Mouse (Mus musculus) thymus, postnatal 25 days (tissue): ENCODE data around the gene Cc2d1b.

Experiments
- DNase-seq: peaks from one replicate; pipeline ENCODE4 v3.0.0; 2022

Gene Cc2d1b

DNA sequence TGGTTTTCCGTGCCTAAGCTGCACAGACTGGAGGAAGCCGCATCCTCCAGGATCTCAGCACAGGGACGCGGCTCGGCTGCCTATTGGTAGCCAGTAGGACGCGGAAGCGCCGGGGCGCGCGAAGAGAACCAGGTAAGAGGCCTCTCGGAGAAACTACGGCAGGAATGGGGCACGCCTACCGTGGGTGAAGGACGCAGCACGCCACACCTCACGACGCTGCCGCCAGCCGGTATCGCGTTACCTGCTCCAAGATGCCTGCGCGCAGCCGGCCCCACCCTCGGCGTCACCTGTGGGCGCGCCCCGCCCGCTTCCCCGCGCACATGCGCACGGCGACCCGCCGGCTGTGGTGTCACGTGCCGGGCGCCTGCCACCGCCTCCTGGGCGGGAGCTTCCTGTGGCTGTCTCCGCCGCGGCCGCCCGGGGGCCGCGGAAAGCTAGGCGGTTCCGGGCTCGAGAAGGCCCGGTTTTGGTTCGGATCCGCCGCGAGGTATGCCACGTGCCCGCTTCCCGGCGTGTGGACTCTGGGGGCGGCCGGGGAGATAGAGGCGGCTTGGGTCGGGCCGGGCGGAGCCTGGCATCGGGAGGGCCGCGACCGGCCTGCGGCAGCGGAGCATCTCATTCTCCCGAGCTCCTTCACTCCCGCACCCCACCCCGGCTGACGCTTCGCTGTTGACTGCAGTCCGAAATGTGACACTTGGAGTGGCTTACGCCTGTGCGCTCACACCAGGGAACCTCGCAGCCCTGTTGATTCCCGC, at the start of gene Cc2d1b:
Gene Cc2d1b, plus strand, starts transcription at position 354 of the 755 bp plus-strand sequence.
- DNase-seq: peak; percentile 92

DNA sequence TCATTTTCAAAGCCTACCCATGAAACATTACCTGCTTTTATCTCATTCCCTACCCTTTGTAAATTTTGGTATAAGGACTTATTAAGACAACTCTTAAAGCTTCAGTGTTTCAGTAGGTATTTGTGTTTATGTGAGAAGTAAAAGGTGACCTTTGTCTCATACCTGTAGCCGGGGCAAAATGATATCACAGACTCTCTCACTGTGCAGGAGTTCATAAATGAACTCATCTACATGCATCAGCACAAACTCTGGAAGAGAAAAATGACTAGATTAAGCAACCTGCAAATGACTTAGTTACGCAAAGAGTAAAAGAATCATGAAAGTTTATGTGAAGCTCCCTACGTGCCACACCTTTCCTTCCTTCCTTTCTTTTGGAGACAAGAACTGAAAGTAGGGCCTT, 47.1 kb upstream of the Cc2d1b start:
- no peak for DNase-seq

DNA sequence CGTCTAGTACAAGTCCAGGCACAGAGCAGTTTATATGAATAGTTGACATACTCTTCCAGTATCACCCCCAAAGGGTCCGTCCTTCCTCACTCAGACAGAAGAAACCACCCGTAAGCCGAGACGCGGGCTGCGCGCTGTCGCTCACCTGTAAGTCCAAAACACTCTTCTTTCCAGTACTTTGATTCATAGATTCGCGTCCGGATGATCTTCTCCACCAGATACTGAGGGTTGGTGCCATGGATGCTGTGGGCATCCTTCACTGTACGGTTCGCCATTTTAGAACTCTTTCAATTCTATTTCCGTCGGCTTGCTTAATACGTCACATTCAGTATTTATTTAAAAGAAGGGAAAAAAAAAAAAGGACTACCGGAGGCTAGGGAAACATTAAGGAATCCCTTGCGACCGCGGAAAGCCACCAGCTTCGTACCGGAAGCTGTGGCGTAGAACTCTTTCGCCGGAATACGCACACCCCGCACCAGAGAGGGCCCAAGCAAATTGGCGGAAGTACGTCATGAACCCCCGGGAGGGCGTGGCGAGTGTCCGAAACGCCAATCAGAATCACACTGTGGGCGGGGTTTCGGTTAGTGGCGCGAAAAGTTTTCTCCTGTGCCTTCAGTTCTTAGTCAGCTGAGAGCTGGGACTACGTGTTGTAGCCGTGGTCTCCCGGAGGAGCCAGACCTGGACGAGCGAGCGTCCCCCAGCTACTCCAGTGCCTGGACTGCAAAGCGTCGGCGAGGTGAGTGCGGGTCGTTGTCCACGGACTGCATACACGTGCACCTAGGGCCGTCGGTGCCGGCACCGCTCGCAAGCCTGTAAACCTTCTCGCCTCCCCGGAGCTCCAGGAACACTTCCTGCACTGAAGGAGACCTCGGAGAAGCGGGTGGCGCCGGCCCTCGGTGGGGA, 40.6 kb upstream of the Cc2d1b start, which contains the start of the genes Prpf38a and Orc1:
Gene Prpf38a, minus strand, starts transcription at position 497 of the 903 bp plus-strand sequence.
Gene Orc1, plus strand, starts transcription at position 584 of the 903 bp plus-strand sequence.
- peak; percentile 98 for DNase-seq

DNA sequence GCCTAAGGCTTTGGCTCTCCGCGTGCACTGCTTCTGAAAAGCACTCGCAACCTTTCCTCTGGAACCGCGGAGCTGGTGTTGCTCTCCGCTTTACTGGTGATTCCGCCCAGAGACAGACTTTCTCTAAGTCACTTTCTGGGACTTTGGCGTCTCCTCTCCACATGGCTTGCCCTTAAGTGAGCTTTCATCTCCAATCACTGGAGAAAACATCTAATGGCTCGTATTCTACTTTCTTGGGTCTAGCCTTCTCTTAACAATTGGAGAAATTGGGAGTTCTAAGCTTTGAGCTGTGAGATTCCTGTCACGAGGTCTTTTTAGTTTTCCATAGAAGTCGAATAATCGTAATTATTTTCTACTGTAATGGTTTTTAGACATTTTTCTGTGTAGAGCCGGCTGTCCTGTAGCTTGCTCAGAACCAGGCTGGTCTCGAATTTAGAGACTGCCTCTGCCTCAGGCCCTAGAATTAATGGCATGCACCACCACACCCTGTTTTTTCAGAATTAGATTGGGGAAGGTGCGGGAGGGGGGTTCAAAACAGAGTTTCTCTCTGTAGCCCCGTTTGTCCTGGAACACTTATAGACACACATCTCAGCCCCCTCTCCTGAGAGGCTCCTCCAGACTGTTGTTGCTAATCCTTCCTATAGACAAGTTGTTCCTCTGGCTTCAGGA, 39.9 kb upstream of the Cc2d1b start:
- DNase-seq: no peak

DNA sequence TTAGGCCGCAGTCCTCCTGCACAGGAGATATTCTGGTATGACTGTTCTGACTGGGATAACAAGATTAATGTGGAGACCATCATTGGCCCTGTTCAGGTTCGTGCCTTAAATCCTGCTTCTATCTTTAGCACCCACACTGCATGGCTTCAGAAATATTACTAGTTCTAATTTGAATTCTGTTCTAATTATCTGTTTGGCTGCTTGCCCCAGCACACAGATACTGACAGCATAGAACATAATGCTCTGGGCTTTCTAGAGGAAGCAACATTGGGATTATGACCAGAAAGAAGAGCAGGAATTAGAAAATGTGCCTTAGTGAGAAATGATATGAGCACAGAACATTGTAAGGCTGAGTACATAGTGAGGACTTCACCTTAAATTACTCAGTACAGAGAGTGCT, 26.4 kb upstream of the Cc2d1b start:
- DNase-seq: no peak

DNA sequence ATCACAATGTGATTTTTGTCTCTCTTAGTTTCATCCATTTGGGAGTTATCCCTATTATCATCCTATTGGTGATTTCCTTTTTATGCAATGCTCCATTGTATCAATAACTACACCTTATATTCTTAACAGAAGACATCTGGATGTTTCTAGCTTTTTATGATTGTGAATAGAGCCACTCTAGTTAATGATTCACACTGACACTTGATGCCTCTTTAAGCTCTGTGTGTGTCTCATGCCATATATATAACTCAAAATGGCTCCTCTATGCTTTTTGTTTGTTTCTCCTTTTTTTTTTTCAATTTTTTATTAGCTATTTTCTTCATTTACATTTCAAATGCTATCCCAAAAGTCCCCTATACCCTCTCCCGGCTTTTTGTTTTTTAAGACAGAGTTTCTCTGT, 24.0 kb upstream of the Cc2d1b start:
- DNase-seq: no peak

DNA sequence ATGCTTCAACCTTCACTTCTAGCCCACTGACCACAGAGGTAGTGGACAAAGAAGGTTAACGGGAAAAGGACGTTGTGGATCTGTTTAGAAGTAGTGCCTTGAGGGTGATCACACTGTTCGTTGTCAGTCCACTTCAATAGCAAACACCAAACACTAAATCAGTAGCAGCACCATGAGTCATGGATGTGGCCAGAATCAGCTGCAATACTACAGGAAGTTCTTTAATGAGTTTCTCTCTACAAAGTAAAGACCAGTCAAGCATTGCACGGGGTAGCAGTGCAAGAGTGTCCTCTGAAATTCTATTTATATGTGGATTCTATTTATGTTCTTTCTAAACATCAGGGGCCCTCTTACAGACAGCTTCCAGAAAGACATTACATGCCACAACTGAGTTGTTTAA, 21.4 kb upstream of the Cc2d1b start:
- DNase-seq: no peak

DNA sequence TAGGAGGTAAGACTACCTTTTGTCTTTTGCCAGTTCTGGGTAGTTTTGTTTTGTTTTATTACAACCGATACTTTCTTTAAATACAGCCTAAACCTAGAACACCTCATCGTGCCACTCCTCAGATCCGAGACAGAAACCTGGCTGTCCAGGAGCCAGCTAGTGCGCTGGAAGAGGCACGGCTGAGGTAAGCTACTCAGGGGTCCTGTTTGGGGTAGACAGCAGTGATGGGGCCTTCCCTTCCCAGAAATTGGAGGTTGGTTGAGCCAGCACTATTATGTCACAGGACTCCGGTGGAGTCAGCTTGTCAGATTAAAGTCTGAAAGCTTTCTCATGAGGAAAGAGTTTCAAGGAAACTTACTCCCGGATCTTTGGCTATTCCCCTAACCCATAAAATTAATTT, 17.9 kb upstream of the Cc2d1b start:
- no peak for DNase-seq

DNA sequence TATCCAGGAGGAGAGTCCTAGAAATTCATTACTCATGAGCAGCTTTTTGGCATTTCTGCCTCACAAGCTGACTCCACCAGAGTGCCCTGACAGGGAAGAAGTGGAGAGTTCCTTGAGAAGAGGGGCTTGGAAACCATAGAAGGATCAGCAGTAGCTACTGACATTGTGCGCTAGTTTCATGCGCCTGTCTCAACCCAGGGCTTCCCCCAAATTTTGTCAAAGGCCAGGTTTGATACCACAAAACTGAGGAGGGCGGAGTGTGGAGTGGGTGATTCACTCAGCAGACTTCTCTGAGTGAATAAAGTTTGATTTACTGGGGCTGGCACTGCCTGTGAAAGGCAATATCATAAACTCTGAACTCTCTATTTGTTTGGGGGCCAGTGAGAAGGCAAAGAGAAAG, 11.1 kb upstream of the Cc2d1b start:
- no peak for DNase-seq

DNA sequence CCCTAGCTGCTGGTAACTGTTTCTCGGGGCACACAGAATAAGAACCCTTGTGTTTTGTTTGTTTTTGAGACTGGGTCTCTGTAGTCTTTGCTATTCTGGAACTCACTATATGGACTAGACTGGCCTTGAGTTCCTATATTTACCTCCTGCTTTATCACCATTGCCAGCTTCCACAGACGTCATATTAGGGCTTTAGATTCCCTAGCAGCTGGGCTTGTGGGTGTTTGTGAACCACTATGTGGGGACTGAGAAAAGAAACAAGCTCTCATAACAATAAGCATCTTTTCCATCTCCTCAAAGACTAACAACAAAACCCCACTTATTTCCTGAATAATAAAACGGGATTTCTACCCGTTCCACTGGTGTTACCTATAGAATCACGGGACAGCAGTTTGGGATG, 8.8 kb upstream of the Cc2d1b start:
- DNase-seq: no peak

DNA sequence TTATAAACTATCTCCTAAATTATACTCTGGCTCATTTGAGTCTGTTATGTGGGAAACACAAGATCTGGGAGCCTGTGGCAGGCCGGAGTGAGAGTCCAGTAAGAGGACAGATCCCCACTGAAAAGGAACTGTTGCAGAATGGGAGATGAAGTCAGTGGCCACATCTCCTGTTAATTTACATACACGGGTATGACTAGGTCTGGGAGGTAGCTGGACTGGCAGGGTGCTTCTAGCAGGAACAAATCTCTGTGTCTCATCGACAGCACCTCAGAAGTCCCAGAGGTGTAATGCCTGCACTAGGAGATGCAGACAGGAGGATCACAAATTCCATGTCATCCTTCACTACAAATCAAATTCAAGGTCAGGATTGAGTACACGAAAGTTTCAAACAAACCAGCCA, 1.2 kb upstream of the Cc2d1b start:
- no peak for DNase-seq

DNA sequence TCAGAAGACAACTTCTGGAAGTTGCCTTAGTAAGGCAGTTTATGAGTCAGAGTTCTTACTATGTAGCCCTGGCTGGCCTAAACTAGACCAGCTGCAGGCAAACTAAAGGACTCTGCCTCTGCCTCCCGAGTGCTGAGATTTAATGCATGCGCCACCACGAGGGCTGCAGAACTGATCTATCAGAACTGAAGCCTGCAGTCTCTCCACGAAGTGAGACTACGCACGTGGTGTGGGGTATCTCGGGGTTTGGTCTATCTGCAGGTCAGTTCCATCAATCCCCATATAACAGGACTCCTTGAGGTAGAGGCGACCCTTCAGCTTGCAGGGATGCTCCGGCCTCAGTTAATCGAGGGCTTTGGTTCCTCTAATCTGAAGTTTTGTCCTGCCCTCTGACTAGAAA, 575 bp upstream of the Cc2d1b start:
- no peak for DNase-seq

DNA sequence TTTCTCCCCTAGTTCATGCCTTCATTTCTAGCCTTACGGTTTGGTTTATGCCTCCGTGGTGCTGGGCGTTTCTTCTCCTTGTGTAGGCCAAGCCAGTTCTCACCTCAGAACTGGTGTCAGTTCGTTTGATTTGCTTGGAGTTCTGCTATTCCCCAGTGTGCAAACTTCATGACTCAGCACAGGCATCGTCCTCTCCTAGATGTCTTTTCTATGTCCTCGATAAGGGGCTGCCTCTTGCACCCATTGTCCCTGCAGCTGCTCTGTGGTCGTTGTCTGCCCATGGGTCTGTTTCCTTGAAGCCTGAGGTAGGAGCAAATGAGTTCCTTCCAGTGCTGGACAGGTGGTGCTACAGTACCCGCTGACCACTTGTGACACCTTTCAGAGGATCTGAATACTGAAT, 796 bp downstream of the Cc2d1b start:
- DNase-seq: no peak

DNA sequence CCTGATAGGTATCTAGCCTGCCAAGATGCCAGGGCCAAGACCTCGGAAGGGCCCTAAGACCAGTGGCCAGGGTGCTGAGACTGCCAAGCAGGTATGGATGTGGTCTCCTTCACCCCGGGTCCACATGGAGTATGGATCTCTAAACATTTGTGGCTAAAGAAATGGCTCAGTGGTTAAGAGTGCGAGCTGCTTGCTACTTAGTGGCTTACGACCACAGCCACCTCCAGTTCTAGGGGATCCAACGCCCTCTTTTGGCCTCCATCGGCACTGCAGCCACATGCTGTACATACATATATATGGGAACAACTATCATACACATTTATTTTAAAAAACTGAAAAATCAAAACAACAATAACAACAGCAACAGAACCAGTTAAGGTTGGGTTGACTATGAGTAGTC, 1.8 kb downstream of the Cc2d1b start:
- DNase-seq: peak; percentile 18

DNA sequence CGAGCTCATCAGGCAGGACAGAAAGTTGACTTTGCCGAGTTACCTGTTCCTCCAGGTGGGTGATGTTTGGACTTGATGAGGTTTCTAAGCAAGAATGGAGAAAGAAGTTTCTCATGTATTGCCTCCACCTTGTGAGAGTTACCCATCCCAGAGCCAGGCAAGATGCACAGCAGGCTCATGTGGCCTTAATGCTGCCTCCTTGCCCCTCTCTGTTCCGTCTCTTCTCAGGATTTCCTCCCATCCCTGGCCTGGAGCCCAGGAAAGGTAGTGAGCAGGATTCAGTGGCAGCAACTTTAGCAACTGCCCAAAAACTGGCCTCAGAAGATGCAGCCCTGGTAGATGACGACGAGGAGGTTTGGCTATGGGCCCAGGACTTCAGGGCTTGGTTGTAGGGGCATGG, 7.3 kb downstream of the Cc2d1b start:
- no peak for DNase-seq

DNA sequence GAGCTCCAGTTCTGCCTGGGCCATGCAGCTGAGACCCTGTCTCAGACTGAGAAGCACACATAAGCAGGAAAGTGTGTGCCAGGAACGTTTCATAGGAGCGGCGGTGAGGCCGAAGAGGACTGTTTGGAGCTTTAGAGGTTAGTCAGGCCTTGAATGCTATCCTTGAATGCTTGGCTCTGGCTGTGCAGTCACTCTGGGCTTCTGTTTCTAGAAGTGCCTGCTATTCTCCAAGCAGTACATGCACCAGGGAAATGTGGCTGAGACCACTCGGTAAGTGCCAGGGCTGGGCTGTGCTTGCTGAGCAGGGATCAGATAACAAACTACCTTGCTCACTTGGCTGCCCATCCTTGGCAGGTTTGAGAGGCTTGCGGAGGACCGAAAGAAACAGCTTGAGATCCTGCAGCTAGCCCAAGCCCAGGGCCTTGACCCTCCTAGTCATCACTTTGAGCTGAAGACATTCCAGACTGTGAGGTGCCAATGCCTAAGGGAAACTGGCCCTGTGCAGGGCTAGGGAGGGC, 9.7 kb downstream of the Cc2d1b start:
- no peak for DNase-seq

DNA sequence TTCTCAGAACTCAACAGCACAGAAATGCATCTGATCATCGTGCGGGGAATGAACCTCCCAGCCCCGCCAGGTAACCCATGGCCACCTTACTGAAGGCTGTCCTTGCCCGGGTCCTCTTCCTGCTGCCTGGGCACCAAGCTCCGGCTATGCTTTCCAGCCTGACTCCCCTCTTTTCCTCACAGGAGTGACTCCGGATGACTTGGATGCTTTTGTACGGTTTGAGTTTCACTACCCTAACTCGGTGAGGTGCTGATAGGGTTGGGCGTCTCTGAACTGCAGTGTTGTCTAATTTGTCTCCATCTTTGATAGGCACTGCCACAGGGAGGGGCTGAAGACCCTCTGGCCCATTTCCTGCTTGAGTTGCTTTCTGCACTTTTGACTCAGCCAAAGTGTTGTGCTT, 10.4 kb downstream of the Cc2d1b start:
- no peak for DNase-seq

DNA sequence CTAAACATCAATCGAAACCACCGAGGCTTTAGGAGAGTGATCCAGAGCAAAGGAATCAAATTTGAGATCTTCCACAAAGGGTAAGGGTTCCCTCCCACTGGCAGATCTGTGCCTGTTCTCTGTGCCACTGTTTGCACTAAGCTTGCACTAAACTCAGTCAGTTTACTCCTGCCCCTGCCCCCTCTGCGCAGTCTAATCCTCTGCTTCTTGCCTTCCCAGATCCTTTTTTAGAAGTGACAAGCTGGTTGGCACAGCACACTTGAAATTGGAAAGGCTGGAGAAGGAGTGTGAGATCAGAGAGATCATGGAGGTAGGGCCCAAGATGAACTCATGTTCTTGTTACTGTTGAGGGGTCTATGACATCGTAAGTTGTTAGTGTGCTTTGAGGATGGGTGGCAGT, 11.9 kb downstream of the Cc2d1b start:
- DNase-seq: no peak

DNA sequence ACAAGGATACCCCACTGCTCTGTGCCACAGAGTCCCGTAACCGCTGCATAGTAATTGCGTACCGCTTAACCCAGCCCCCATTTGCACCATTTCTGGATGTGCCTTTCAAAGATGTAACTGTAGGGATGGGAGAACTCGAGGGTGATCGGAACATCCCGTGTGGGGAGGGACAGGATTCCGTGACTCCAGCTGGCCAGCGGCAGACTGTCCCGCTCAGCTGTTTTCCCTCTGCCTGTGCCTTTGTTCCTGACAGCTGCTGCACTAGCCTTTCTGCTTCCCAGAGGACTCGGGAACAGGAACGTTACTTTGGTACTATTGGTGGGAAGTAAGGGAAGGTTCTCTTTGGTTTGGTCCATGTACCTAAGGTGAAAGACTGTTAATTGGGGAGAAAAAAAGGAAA, 14.0 kb downstream of the Cc2d1b start:
- DNase-seq: no peak

DNA sequence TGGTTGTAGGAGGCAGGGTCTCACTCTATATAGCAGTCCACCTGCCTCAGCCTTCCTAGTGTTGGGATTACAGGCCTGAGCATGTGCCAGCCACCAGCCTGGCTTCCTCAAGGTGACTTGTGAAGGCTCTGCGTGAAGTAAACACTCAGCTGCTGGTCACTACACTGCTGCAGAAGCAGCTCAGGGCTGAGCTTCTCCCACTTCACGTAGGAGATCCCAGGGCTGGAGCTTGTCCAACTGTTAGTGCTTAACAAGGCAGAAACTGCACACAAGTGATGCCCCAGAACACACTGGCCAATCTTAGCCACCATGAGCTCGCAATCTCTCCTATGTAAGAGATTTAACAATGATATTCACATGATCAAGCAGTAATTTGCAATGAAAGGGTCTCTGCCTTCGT, 15.0 kb downstream of the Cc2d1b start:
- no peak for DNase-seq

DNA sequence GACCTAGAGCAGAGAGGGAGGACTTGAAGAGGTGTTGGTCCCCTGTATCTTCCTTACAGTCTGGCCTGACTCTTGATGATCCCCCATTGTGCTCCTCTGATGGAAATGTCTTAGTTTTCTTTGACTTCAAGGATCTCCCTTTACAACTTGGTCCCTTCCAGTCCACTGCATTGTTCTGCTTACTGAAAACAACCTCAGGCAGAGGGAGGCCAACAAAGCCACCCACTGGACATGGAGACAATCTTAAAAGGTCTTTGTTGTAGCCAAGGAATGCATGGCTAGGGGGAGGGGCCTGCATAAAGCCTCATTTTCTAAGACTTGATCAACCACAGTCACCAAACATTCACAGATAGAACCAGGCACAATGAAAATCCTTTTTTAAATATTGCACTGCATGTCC, 15.4 kb downstream of the Cc2d1b start:
- DNase-seq: no peak

DNA sequence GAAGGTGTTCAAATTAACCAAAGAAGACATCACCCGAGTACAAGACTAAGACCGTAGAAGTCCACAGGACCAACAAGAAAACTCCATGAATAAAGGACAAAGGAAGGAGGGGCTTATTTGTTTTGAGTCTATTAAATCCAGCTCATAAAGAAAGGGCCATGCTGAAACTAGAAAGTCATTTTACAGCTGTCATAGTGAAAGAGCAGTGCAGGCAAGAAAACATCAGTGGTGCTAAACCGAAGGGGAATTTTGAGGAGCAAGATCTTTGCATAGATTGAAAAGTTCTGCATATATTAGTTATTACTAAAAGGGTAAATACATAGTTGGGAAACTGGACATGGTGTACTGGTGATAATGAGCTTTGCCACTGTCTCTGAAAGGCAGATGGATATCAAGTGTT, 18.0 kb downstream of the Cc2d1b start:
- no peak for DNase-seq

DNA sequence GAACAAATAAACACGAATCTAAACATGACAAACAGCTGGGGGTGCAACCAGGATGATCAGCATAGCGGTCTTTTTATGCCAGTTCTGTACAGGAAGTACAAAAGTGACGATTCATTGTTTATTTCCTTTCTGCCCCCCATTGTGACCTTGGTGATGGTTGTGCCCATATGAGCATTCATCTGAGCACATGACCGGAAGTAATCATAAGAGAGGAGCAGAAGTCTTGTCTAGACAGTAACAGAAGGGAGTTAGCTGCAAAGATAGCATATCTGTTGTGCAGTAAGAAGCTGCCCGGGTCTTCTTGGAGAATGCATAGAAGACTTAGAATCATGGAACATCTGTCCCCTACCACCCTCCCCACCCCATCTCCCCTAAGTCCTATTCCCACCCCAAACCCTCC, 19.0 kb downstream of the Cc2d1b start:
- peak; percentile 9 for DNase-seq
